Mouse (Mus musculus): ENCODE data around the gene Tm4sf4.

DNA sequence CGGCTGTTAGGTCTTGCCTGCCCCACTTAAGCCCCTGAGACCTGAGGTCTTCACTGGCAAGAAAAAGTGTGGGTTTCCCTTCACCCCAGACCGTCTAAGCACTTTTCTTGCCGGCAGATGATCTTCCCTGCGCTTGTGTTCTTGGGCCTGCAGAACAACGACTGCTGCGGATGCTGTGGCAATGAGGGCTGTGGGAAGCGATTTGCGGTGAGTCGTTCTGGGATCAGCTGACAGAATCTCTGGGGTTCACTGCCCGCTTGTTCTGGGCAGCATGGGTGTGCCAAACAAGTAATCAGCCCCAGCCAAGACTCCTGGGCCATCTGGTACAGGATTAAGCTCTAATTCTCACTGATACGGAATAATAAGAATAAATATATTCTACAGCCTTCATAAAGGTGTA is 1.2 kb downstream of the Tm4sf4 start:
- TF ChIP-seq HCFC1 (IDR thresholded peaks at IDR 0.05; ENCODE audit: borderline replicate concordance, insufficient read depth, low read length) (no peak), ZC3H11A (IDR thresholded peaks at IDR 0.05; ENCODE audit: borderline replicate concordance, low read depth, low read length) (no peak), ZNF384 (IDR thresholded peaks at IDR 0.05; ENCODE audit: low read depth, low read length) (no peak), CHD2 (IDR thresholded peaks at IDR 0.05; ENCODE audit: low read depth, low read length) (no peak)
